Mouse (Mus musculus) CD4-positive helper T cell, adult 2 months (primary cell): ENCODE measurements around the gene Ecm1.
"Not testable (repeated sequence)": the region's sequence is repeated elsewhere in the genome, so short reads cannot be mapped to it uniquely, and the experiment has no call there.

Experiments used
- DNase-seq: peaks from one replicate; pipeline ENCODE4 v3.0.0-alpha.2; 2012; ENCODE audit warnings: low read depth, missing footprints, low spot score

Ecm1 gene

DNA sequence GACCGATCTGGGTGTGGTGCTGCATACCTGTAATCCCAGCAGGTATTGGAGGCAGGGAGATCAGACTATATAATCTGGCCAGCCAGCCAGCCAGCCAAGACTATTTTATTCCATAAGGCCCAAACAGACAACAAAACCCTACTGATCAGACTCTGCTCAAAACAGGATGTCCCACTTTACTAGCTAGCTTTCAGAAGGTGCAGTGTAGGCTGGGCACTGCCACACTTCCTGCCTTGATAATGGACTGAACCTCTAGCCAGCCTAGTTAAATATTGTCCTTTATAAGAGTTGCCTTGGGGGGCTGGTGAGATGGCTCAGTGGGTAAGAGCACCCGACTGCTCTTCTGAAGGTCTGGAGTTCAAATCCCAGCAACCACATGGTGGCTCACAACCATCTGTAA, 48.8 kb downstream of the Ecm1 start:
- not testable (repeated sequence) for DNase-seq

DNA sequence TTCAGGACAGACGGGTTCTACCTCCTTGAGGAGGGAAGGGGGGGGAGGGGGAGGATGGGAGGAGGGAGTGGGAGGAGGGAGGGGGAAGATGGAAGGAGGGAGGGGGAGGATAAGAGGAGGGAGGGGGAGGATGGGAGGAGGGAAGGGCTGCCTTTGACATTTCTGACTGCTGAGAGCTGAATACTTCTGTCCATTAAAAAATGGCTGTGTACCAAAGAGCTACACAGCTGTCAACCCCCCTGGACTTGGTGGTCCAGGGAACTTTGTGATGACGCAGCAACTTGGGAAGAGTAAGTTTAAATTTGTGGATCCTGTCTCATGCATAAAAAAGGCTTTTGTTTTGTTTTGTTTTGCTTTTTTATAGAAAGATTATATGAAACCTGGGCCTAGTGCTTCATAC, 49.4 kb downstream of the Ecm1 start:
- DNase-seq: no peak

DNA sequence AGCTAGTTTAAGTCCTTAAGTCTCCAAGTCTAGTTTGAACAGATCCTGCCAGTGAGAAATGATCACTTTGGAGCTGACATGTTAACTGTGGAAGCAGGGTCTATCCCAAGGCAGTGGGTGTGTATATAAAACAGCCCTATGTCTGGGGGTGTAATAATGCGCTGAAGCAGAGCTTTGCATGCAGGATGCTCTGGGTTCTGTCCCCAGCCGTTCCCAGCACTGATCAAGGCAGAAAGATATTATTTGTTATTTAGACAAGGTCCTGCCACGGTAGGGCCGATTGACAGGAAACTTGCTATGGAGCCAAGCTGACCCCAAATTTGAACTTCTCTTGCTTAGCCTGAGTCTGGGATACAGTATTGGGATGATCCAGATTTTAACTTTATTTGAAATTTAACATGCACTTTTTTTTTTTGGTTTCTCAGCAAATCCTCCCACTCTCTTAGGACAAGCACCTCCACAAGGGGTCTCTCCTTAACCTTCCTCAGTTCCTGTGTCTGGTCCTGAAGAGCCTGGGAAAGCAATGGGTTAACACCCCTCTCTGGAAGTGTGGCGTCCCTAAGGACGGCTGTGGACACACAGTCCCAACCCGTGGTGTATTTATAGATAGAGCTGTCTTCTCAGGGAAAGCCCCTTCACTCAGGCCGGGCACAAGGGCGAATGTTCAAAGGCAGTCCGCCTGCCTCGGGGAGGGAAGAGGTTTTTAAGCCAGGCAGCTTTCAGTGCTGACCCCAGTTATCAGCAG, 50.0 kb downstream of the Ecm1 start:
- no peak for DNase-seq

DNA sequence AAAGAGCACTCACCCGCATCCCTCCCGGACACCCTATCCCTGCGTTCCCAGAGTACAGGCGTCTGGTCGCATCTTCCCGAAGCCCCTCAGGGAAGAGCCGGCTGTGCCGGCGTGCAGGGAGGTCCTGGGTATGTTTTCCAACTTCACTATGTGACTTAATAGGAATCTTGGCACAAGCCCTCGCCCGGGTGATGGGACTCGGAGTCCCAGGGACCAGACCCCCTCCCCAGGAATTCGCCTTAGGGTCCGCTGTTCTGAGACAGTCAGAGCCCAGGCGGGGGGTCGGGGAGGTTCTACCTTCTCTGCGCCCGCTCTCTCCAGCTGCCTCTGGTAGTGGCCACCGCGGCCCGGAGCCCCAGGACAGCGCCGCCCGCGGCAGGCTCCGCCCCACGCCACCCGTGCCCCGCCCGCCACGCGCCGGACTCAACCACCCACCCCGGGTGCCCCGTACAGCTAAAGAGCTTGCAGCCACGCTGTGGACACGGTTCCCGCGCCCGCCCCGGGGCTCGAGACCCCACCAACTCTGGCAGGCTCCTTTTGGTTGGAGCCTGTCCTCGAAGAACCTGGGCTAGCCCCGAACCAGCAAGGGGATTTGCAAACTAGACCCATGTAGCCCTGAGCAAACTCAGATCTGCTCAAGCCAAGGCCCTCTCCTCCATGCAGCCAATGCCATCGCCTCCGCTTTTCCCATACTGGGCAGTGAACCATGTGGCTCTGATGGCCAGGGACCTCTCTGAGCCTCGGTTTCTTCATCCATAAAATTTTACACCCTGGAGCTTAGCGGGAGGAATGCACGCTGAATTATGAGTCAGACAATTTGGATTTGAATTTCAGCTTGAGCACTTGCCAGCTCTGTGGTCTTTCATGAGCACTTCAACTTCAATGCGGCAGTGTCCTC, 51.6 kb downstream of the Ecm1 start, which contains the start of gene Adamtsl4:
TSS of gene Adamtsl4 (minus strand) at position 394 of the 898 bp plus-strand sequence.
- DNase-seq: peak; percentile 49

DNA sequence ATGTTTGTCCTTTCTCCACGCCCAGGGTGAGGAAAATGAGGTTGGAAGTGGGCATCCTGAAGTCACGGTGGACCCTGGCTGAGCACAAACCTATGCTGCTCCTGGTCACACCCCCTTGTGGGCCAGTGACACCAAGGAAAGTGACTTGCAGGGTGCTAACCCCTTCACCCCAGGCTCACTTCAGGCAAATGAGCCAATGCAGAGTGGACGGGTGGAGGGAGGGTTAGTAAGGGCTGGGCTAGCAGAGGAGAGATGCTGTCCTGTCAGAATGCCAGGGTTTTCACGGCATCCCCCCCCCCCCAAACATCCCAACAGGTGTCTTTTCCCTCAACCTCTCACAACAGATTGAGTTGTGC, 52.2 kb downstream of the Ecm1 start:
- DNase-seq: no peak

DNA sequence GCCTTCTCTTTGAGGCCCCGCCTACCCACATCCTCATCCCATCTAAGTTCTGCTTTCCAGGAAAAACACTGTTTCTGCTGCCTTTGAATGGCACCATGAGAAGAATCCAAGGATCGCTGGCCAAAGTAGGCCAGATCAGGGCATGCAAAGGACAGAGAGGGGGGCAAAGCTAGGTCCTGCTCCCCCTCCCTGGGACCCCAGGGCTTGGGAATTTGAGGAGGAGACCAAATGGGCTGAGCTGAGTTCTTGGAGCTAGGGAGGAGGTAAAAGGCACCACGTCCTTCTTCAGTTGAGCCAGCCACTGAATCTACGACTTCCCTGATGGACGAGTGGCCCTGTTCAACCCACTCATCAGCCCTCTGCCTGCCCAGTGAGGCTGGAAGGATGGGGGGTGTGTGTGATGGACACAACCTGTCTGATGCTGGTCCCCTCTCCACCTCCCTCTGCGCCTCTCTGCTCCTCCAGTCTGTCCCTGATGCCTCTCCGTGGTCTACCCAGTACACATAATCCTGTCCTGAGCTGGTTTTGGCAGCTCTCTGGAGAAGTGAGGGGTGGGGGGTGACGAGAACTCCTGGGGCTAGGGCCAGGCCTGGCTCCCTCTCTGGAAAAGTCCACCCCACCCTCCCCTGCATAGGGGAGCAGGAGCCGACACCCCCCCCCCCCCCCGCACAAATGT, 52.7 kb downstream of the Ecm1 start:
- no peak for DNase-seq

DNA sequence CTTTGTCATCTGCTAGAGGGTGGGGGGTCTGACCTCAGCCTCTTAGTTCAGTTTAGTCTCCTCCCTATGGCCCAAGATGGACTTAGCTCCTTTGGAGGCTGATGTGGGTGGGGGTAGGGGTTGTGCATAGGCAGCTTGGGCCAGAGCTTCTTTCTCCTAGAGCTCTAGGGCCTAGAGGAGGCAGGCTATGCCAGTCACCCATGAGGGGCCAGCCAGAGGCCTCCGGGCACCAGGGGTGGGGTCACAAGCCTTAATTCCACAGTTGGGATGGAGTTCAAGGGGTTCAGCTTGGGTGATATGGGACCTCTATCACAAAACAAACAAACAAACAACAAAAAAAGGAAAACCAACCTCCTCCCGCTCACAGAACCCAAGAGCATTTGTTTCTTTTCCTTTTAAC, 53.7 kb downstream of the Ecm1 start:
- DNase-seq: no peak

DNA sequence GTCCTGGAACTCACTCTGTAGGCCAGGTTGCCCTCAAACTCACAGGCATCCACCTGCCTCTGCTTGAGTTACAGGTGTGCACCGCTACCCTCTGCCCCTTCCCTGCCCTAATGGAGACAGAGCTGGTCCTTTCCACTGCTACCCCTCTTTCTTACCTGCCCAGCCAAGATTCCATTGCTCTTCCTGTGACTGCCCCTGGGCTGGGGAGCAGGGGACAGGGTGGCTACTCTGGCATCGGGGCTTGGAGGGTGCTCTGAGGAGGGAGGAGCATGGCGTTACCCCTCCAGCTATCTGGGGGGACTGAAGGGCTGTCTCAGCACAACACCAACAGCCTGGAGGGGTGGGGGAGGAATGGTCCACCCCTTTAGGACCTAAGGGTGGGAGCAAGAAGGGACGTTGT, 54.1 kb downstream of the Ecm1 start:
- DNase-seq: no peak

DNA sequence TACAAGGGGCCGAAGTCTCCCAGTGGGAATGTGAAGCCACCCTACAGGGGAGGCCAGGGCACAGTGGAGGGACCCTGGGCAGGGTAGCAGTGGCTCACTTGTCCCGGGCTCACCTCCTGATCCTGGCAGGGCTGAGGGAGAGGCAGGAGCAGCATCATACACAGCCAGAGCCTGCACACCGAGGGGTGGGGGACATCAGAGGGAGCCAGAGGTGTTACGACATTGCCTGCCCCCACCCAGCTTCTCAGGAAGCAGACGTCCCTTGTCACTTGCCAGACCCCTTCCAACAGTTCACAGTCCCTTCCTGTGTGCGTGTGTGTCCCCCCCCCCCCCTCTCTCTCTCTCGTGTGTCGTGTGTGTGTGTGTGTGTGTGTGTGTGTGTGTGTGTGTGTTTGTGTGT, 54.5 kb downstream of the Ecm1 start:
- DNase-seq: no peak
